Mouse (Mus musculus): ENCODE measurements at regions not wholly inside any gene's neighbourhood (a gene's known extent, or its start where the extent isn't known, plus 50 kb on each side); places are given as distances from the start of the nearest gene placed in this dataset.

DNA sequence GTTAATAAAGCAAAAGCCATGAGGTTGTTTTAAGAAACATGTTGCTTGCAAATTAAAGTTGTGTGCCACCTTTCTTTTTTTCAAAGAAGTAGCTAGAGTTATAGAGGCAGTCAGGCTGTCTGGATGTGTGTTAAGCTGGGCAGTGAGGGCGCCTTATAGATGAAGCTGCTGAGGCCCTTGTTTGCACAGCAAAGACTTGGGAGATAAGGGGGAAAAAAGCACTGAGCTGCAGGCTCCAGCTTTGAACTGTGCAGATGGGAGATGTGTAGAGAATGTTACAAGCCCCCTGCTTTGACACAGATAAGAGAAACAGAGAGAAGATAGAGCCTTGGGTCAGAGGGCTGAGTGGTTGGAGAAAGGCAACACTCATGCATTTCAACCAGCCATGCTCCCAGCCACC is 445.7 kb downstream of the Lmo4 start:
- no peaks in the 10 kb centered on the region for H3K27me3 ChIP-seq (replicated peaks; ENCODE audit: control insufficient read depth, insufficient read depth, low read length)
- no peaks in the 10 kb centered on the region for H3K36me3 ChIP-seq (ENCODE audit: control insufficient read depth, insufficient read depth, low read length)
- no peaks in the 10 kb centered on the region for H3K9me3 ChIP-seq (ENCODE audit: control insufficient read depth, low read length)
- H3K9ac ChIP-seq (ENCODE audit: low read depth, low read length), result no peak overlapping the region
- H3K4me1 ChIP-seq (ENCODE audit: control insufficient read depth, insufficient read depth, low read length), result 0 out of 2 replicates have a peak, but pooled peaks cover 4% of the 10 kb centered on the region
- no peak overlapping the region for H3K4me2 ChIP-seq (ENCODE audit: low read depth, low read length)
- 74% methylated on average over 1 of the region's 1 CpGs for WGBS
- peak; percentile 80 for ATAC-seq
- H3K27ac ChIP-seq (ENCODE audit: low read length), result no peak overlapping the region
- H3K4me3 ChIP-seq (ENCODE audit: low read length), result no peak overlapping the region

DNA sequence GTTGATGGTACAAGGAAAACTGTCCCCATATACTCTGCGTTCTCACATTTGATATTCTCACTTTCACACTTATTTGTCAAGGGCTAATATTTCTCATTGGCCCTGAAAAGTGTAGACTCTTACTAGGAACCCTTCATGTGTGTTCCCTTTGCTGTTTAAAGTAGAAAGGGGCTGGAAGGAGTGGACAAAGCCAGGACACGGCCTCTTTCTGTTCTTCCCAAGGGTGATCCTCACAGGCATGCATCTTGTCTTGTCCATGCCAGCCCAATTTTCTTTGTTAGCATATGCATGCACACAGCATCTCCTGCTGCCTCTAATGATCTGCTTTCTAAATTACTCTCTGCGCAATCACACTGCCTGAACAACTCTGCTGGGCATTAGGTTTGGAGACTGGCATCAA is 451.8 kb downstream of the Lmo4 start:
- H3K27me3 ChIP-seq (replicated peaks; ENCODE audit: control insufficient read depth, insufficient read depth, low read length), result no peaks in the 10 kb centered on the region
- no peak overlapping the region for H3K9ac ChIP-seq (ENCODE audit: low read depth, low read length)
- no peaks in the 10 kb centered on the region for H3K36me3 ChIP-seq (ENCODE audit: control insufficient read depth, insufficient read depth, low read length)
- H3K4me2 ChIP-seq (ENCODE audit: low read depth, low read length), result no peak overlapping the region
- ATAC-seq, result no peak
- no peaks in the 10 kb centered on the region for H3K9me3 ChIP-seq (ENCODE audit: control insufficient read depth, low read length)
- H3K27ac ChIP-seq (ENCODE audit: low read length), result no peak overlapping the region
- no peak overlapping the region for H3K4me3 ChIP-seq (ENCODE audit: low read length)
- WGBS, result 94% methylated on average over 3 of the region's 3 CpGs
- H3K4me1 ChIP-seq (ENCODE audit: control insufficient read depth, insufficient read depth, low read length), result no peaks in the 10 kb centered on the region

GRCm38 (mm10) chr3:143752660-143753059 is 452.4 kb downstream of the Lmo4 start:
- no peak overlapping the region for H3K9ac ChIP-seq (ENCODE audit: low read depth, low read length)
- H3K27me3 ChIP-seq (replicated peaks; ENCODE audit: control insufficient read depth, insufficient read depth, low read length), result no peaks in the 10 kb centered on the region
- no peaks in the 10 kb centered on the region for H3K4me1 ChIP-seq (ENCODE audit: control insufficient read depth, insufficient read depth, low read length)
- H3K9me3 ChIP-seq (ENCODE audit: control insufficient read depth, low read length), result no peaks in the 10 kb centered on the region
- H3K4me3 ChIP-seq (ENCODE audit: low read length), result no peak overlapping the region
- H3K4me2 ChIP-seq (ENCODE audit: low read depth, low read length), result no peak overlapping the region
- WGBS, result 81% methylated on average over 1 of the region's 1 CpGs
- no peak overlapping the region for H3K27ac ChIP-seq (ENCODE audit: low read length)
- no peak for ATAC-seq
- no peaks in the 10 kb centered on the region for H3K36me3 ChIP-seq (ENCODE audit: control insufficient read depth, insufficient read depth, low read length)

- H3K4me2 ChIP-seq (ENCODE audit: low read depth, low read length), result no peak overlapping the region
- no peak; the same call in 1 of the 2 replicates for ATAC-seq
- H3K9ac ChIP-seq (ENCODE audit: low read depth, low read length), result no peak overlapping the region
- H3K36me3 ChIP-seq (ENCODE audit: control insufficient read depth, insufficient read depth, low read length), result no peaks in the 10 kb centered on the region
- no peaks in the 10 kb centered on the region for H3K27me3 ChIP-seq (replicated peaks; ENCODE audit: control insufficient read depth, insufficient read depth, low read length)
- WGBS, result 83% methylated on average over 4 of the region's 4 CpGs
- H3K4me3 ChIP-seq (ENCODE audit: low read length), result no peak overlapping the region
- H3K9me3 ChIP-seq (ENCODE audit: control insufficient read depth, low read length), result no peaks in the 10 kb centered on the region
- H3K27ac ChIP-seq (ENCODE audit: low read length), result no peak overlapping the region
- H3K4me1 ChIP-seq (ENCODE audit: control insufficient read depth, insufficient read depth, low read length), result no peaks in the 10 kb centered on the region
These were observed 454.9 kb downstream of the Lmo4 start for GRCm38 (mm10) chr3:143750128-143750527.

DNA sequence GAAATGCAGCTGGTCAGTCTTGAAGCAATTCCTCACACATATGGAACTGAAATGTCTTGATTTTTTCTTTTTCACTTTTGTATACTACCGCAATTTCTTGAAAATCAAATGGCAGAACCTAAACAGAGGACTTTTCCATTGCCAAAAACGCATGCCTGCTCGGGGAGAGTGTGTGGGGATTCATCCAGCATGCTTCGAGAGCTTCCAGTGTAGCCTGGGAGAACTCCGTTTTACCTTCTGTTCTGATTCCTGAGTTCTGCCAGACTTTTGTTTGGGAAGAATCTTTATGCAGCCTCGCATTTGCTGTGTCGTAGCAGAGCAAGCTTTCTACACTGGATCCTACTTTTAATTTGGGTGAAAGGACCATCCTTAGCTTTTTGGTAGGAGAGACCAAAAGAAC is 461.4 kb downstream of the Lmo4 start:
- H3K4me1 ChIP-seq (ENCODE audit: control insufficient read depth, insufficient read depth, low read length), result peaks cover 2% of the 10 kb centered on the region; the same call in 1 of the 2 replicates
- H3K9me3 ChIP-seq (ENCODE audit: control insufficient read depth, low read length), result no peaks in the 10 kb centered on the region
- no peak overlapping the region for H3K9ac ChIP-seq (ENCODE audit: low read depth, low read length)
- H3K27me3 ChIP-seq (replicated peaks; ENCODE audit: control insufficient read depth, insufficient read depth, low read length), result no peaks in the 10 kb centered on the region
- H3K36me3 ChIP-seq (ENCODE audit: control insufficient read depth, insufficient read depth, low read length), result no peaks in the 10 kb centered on the region
- ATAC-seq, result no peak; the same call in 1 of the 2 replicates
- H3K27ac ChIP-seq (ENCODE audit: low read length), result peak overlapping the region; percentile 51
- 36% methylated on average over 7 of the region's 7 CpGs for WGBS
- peak overlapping the region; percentile 42 for H3K4me3 ChIP-seq (ENCODE audit: low read length)
- H3K4me2 ChIP-seq (ENCODE audit: low read depth, low read length), result peak overlapping the region; percentile 47; the same call in 1 of the 2 replicates

- Histone ChIP-seq H3K4me3 (ENCODE audit: low read length) (peak overlapping the region; percentile 42), H3K36me3 (ENCODE audit: control insufficient read depth, insufficient read depth, low read length) (no peaks in the 10 kb centered on the region), H3K9ac (ENCODE audit: low read depth, low read length) (no peak overlapping the region), H3K27me3 (replicated peaks; ENCODE audit: control insufficient read depth, insufficient read depth, low read length) (no peaks in the 10 kb centered on the region), H3K9me3 (ENCODE audit: control insufficient read depth, low read length) (no peaks in the 10 kb centered on the region), H3K4me1 (ENCODE audit: control insufficient read depth, insufficient read depth, low read length) (peaks cover 2% of the 10 kb centered on the region; the same call in 1 of the 2 replicates), H3K27ac (ENCODE audit: low read length) (peak overlapping the region; percentile 42; the same call in 1 of the 2 replicates), H3K4me2 (ENCODE audit: low read depth, low read length) (peak overlapping the region; percentile 47)
- peak; percentile 92 for ATAC-seq
- 41% methylated on average over 17 of the region's 17 CpGs for WGBS
These were observed 462.0 kb downstream of the Lmo4 start for GRCm38 (mm10) chr3:143742786-143743571.

GRCm38 (mm10) chr3:143738676-143739075 is 466.3 kb downstream of the Lmo4 start:
- no peak overlapping the region for H3K27ac ChIP-seq (ENCODE audit: low read length)
- H3K36me3 ChIP-seq (ENCODE audit: control insufficient read depth, insufficient read depth, low read length), result no peaks in the 10 kb centered on the region
- H3K9ac ChIP-seq (ENCODE audit: low read depth, low read length), result no peak overlapping the region
- no peak overlapping the region for H3K4me3 ChIP-seq (ENCODE audit: low read length)
- no peak overlapping the region for H3K4me2 ChIP-seq (ENCODE audit: low read depth, low read length)
- no peaks in the 10 kb centered on the region for H3K9me3 ChIP-seq (ENCODE audit: control insufficient read depth, low read length)
- 66% methylated on average over 3 of the region's 3 CpGs for WGBS
- no peak for ATAC-seq
- no peaks in the 10 kb centered on the region for H3K27me3 ChIP-seq (replicated peaks; ENCODE audit: control insufficient read depth, insufficient read depth, low read length)
- peaks cover 1% of the 10 kb centered on the region; the same call in 1 of the 2 replicates for H3K4me1 ChIP-seq (ENCODE audit: control insufficient read depth, insufficient read depth, low read length)

GRCm38 (mm10) chr3:143737844-143738243 is 467.2 kb downstream of the Lmo4 start:
- H3K4me3 ChIP-seq (ENCODE audit: low read length), result no peak overlapping the region
- H3K9me3 ChIP-seq (ENCODE audit: control insufficient read depth, low read length), result no peaks in the 10 kb centered on the region
- H3K36me3 ChIP-seq (ENCODE audit: control insufficient read depth, insufficient read depth, low read length), result no peaks in the 10 kb centered on the region
- no peaks in the 10 kb centered on the region for H3K27me3 ChIP-seq (replicated peaks; ENCODE audit: control insufficient read depth, insufficient read depth, low read length)
- 87% methylated on average over 6 of the region's 6 CpGs for WGBS
- H3K4me1 ChIP-seq (ENCODE audit: control insufficient read depth, insufficient read depth, low read length), result no peaks in the 10 kb centered on the region
- no peak overlapping the region for H3K9ac ChIP-seq (ENCODE audit: low read depth, low read length)
- no peak overlapping the region for H3K27ac ChIP-seq (ENCODE audit: low read length)
- no peak for ATAC-seq
- H3K4me2 ChIP-seq (ENCODE audit: low read depth, low read length), result no peak overlapping the region

DNA sequence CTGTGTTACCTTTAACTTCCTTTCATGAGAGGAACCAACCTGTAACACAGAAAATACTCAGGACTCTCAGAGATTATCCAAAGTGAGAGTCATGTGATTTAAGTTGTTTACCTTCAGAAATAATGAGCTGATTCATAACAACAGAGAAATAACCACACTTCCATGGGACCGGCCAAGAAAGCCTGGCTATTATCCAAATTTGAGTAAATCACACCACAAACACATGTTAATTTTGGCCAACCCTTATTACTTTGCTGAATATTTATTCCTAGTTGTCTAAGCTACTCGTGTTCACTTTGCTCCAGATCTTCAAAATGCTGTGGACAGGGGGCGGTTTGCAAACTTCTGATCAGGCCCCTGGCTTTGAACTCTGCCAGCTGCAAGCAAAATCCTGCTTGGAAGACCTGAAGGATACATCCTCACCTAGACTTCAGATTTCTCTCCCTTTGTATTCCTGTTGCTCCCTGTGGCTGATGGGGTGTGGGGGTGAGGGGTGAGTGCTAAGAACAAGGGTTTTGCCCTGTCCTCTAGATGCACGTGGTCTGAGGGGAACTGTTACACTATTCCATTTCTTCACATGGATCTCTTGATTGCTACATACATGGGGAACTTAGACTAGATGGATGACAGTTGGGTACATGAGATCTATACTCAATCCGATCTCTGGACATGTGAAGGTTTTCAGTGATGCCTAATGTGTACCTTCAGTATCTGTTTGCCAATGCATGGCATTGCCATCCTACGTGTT is 468.2 kb downstream of the Lmo4 start:
- no peak overlapping the region for H3K9ac ChIP-seq (ENCODE audit: low read depth, low read length)
- no peak overlapping the region for H3K27ac ChIP-seq (ENCODE audit: low read length)
- H3K27me3 ChIP-seq (replicated peaks; ENCODE audit: control insufficient read depth, insufficient read depth, low read length), result no peaks in the 10 kb centered on the region
- no peaks in the 10 kb centered on the region for H3K4me1 ChIP-seq (ENCODE audit: control insufficient read depth, insufficient read depth, low read length)
- no peaks in the 10 kb centered on the region for H3K9me3 ChIP-seq (ENCODE audit: control insufficient read depth, low read length)
- H3K36me3 ChIP-seq (ENCODE audit: control insufficient read depth, insufficient read depth, low read length), result no peaks in the 10 kb centered on the region
- H3K4me2 ChIP-seq (ENCODE audit: low read depth, low read length), result no peak overlapping the region
- WGBS, result 76% methylated on average over 6 of the region's 6 CpGs
- no peak overlapping the region for H3K4me3 ChIP-seq (ENCODE audit: low read length)
- no peak for ATAC-seq

All from intestine, embryonic 16.5 days (tissue).